Mouse (Mus musculus) cerebellum, adult 2 months (tissue): Measurements from ENCODE around the gene Csf3.

Experiments
- CTCF ChIP-seq: fragments of 200-500 bp; IDR thresholded peaks from 2 replicates; pipeline ENCODE4 v1.5.1; 2011; ENCODE audit warnings: low read depth, mild to moderate bottlenecking, control low read depth, low read length, moderate library complexity, borderline replicate concordance; ENCODE audit not compliant: insufficient read depth
- POLR2A ChIP-seq: fragments of 200-500 bp; IDR thresholded peaks from 2 replicates; pipeline ENCODE4 v1.6.1; 2011; ENCODE audit warnings: low read length, control low read depth, borderline replicate concordance; ENCODE audit not compliant: insufficient read depth

- TF ChIP-seq CTCF (no peak), POLR2A (no peak)
These were observed 37.4 kb downstream of the Csf3 start for GRCm38 (mm10) chr11:98738428-98738911.
